Mouse (Mus musculus) heart, postnatal 0 days (tissue): Measurements from ENCODE around the gene Lysmd4. TPM values are rescaled to one million over a fixed set of nuclear protein-coding genes. Genes with fewer than 3 reads are reported as not detected.

Experiments used
- ATAC-seq: fragments of 200-750 bp; cut with Nextera tagmentation; 2 replicates; pipeline ENCODE4 v1.8.0; 2017; ENCODE audit warnings: low read depth, moderate number of reproducible peaks, moderate library complexity; ENCODE audit not compliant: insufficient read depth
- DNase-seq: peaks from one replicate; pipeline ENCODE4 v3.0.0-alpha.2; 2016; ENCODE audit warnings: low spot score
- H3K27ac ChIP-seq: fragments of 300-500 bp; sonication (generic); 2 replicates; pipeline ENCODE4 v1.5.1; 2014; ENCODE audit warnings: low read depth, mild to moderate bottlenecking
- H3K27me3 ChIP-seq: fragments of 300-500 bp; sonication (generic); 2 replicates; pipeline ENCODE4 v1.6.1; 2014; ENCODE audit warnings: low read length, mixed read lengths; ENCODE audit not compliant: control insufficient read depth, insufficient read depth
- H3K36me3 ChIP-seq: fragments of 300-500 bp; sonication (generic); replicated peaks from 2 replicates; pipeline ENCODE4 v1.6.1; 2014; ENCODE audit warnings: low read length, mixed read lengths; ENCODE audit not compliant: control insufficient read depth, insufficient read depth
- H3K4me1 ChIP-seq: fragments of 300-500 bp; sonication (generic); 2 replicates; pipeline ENCODE4 v1.6.1; 2014; ENCODE audit warnings: antibody characterized with exemption; ENCODE audit not compliant: control insufficient read depth, insufficient read depth
- H3K4me2 ChIP-seq: fragments of 300-500 bp; sonication (generic); 2 replicates; pipeline ENCODE4 v1.6.1; 2014; ENCODE audit warnings: low read depth, mild to moderate bottlenecking, low read length, moderate library complexity
- H3K4me3 ChIP-seq: fragments of 300-500 bp; sonication (generic); 2 replicates; pipeline ENCODE4 v1.5.1; 2014; ENCODE audit warnings: low read depth, low read length
- H3K9ac ChIP-seq: fragments of 300-500 bp; sonication (generic); replicated peaks from 2 replicates; pipeline ENCODE4 v1.6.1; 2014; ENCODE audit warnings: low read depth, low read length, mixed read lengths
- H3K9me3 ChIP-seq: fragments of 300-500 bp; sonication (generic); replicated peaks from 2 replicates; pipeline ENCODE4 v1.6.1; 2016; ENCODE audit warnings: low read length; ENCODE audit not compliant: control insufficient read depth
- CTCF ChIP-seq: IDR thresholded peaks from 2 replicates; pipeline ENCODE4 v1.5.1; 2016; ENCODE audit warnings: antibody characterized with exemption, control low read depth, low read depth
- EP300 ChIP-seq: IDR thresholded peaks from 2 replicates; pipeline ENCODE4 v1.6.1; 2016; ENCODE audit warnings: antibody characterized with exemption, low read depth
- WGBS: fragments of 180-500 bp; shearing (Covaris S2); extraction: QIAGEN DNeasy Blood & Tissue Kit; methylation state at CpG from one replicate; pipeline ENCODE4 v1.1.7; 2014; 5-methylcytosine and 5-hydroxymethylcytosine counted together
- polyA plus RNA-seq: library from polyadenylated mRNA; unstranded; fragments of >200 nt; fragmentation: Nextera tagmentation; extraction: Ambion mirVana; gene quantifications from 2 replicates; pipeline ENCODE4 v1.2.1, GENCODE M21; 2015
- total RNA-seq: library from RNA; depleted of rRNA; stranded (reverse); fragments of >200 nt; gene quantifications from 2 replicates; pipeline ENCODE4 v1.2.3, GENCODE M21; 2014; ENCODE audit warnings: low replicate concordance

Lysmd4 gene
- total and polyA plus RNA-seq, 2 experiments from 2014 or later, result 15.0 to 15.9 TPM

- TF ChIP-seq EP300 (no peak; the same call in 1 of the 2 replicates), CTCF (no peak)
- Histone ChIP-seq H3K4me1 (peaks cover 47% of the 10 kb centered on the region), H3K9ac (peak overlapping the region; percentile 35), H3K4me3 (no peak overlapping the region), H3K4me2 (peak overlapping the region; percentile 25; the same call in 1 of the 2 replicates), H3K27ac (peak overlapping the region; percentile 96), H3K27me3 (no peaks in the 10 kb centered on the region), H3K9me3 (no peaks in the 10 kb centered on the region), H3K36me3 (peaks cover 48% of the 10 kb centered on the region)
- WGBS, result 33% methylated on average over 3 of the region's 3 CpGs
- peak; percentile 58 for ATAC-seq
- DNase-seq, result peak; percentile 46
Measured at GRCm38 (mm10) chr7:67230640-67231140, 8.3 kb downstream of the Lysmd4 start.

- no peak overlapping the region for H3K9ac ChIP-seq
- no peaks in the 10 kb centered on the region for H3K27me3 ChIP-seq
- no peak overlapping the region for H3K4me3 ChIP-seq
- peaks cover 46% of the 10 kb centered on the region for H3K36me3 ChIP-seq
- peaks cover 51% of the 10 kb centered on the region for H3K4me1 ChIP-seq
- DNase-seq (no peak), ATAC-seq (no peak)
- 78% methylated on average over 14 of the region's 14 CpGs for WGBS
- no peak overlapping the region for H3K4me2 ChIP-seq
- no peak for TF ChIP-seq CTCF
- no peak for TF ChIP-seq EP300
- H3K9me3 ChIP-seq, result no peaks in the 10 kb centered on the region
- H3K27ac ChIP-seq, result peak overlapping the region; percentile 46
Measured at GRCm38 (mm10) chr7:67232504-67232903, 10.2 kb downstream of the Lysmd4 start.

- peaks cover 64% of the 10 kb centered on the region for H3K36me3 ChIP-seq
- no peak overlapping the region for H3K9ac ChIP-seq
- TF ChIP-seq CTCF (peak; percentile 38), EP300 (no peak)
- ATAC-seq (peak; percentile 65), DNase-seq (peak; percentile 74)
- peak overlapping the region; percentile 56 for H3K27ac ChIP-seq
- no peaks in the 10 kb centered on the region for H3K9me3 ChIP-seq
- H3K4me1 ChIP-seq, result peaks cover 46% of the 10 kb centered on the region
- no peaks in the 10 kb centered on the region for H3K27me3 ChIP-seq
- 21% methylated on average over 8 of the region's 8 CpGs for WGBS
- H3K4me3 ChIP-seq, result no peak overlapping the region
- no peak overlapping the region for H3K4me2 ChIP-seq
Measured at GRCm38 (mm10) chr7:67234797-67235196, 12.5 kb downstream of the Lysmd4 start.

DNA sequence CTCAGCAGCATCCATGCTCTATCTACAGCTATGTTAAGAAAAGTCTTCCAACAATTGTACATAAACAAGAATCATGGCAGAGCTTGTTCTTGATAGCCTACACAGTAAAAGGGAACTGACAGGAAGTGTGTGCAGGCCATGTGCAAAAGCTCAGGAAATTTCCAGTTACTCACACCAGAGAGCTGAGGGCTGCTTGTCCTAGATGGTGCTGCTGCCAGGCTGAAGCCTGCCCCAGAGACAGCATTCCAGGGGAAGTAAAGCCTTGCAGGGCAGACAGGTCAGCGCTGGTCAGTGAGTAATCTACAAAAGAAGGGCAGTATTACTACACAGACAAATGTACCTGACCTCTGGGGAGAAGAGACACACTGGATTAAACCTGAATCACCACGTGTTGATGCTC lies 14.0 kb downstream of the Lysmd4 start:
- WGBS, result 77% methylated on average over 2 of the region's 2 CpGs
- ATAC-seq, result no peak
- peaks cover 68% of the 10 kb centered on the region for H3K36me3 ChIP-seq
- TF ChIP-seq EP300, result no peak
- TF ChIP-seq CTCF, result no peak
- no peaks in the 10 kb centered on the region for H3K9me3 ChIP-seq
- peaks cover 39% of the 10 kb centered on the region for H3K4me1 ChIP-seq
- H3K4me2 ChIP-seq, result no peak overlapping the region
- no peak overlapping the region for H3K4me3 ChIP-seq
- no peak overlapping the region for H3K9ac ChIP-seq
- H3K27me3 ChIP-seq, result no peaks in the 10 kb centered on the region
- 0 out of 2 replicates have a peak overlapping the region, but pooled peaks have one; percentile 22 for H3K27ac ChIP-seq
- DNase-seq, result no peak

DNA sequence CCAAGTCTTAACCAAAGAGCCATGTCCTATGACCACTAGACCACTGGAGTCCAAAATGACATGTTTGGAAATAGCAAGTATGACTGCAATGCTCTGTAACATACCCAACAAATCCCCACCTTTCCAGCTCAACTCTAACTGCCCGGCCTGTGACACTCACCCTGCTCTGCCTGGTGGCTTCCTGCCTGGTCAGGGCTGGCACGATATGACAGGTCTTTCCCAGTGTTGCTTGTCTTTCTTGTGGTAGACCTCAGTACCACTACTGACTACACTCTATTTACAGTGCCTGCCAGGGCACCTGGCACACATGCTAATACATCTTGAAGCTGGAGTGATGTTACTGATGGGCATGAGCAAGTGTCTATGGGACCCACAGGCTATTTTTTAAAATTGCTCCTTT lies 15.4 kb downstream of the Lysmd4 start:
- DNase-seq (no peak), ATAC-seq (no peak)
- Histone ChIP-seq H3K4me3 (no peak overlapping the region), H3K36me3 (peaks cover 56% of the 10 kb centered on the region), H3K4me2 (no peak overlapping the region), H3K9ac (no peak overlapping the region), H3K4me1 (peaks cover 34% of the 10 kb centered on the region), H3K27ac (peak overlapping the region; percentile 30; the same call in 1 of the 2 replicates), H3K27me3 (no peaks in the 10 kb centered on the region), H3K9me3 (no peaks in the 10 kb centered on the region)
- 63% methylated on average over 2 of the region's 2 CpGs for WGBS
- TF ChIP-seq CTCF, result no peak
- TF ChIP-seq EP300, result no peak

GRCm38 (mm10) chr7:67241969-67242368 lies 19.6 kb downstream of the Lysmd4 start:
- no peaks in the 10 kb centered on the region for H3K27me3 ChIP-seq
- H3K36me3 ChIP-seq, result peaks cover 39% of the 10 kb centered on the region
- no peaks in the 10 kb centered on the region for H3K9me3 ChIP-seq
- DNase-seq (no peak), ATAC-seq (no peak)
- H3K4me2 ChIP-seq, result no peak overlapping the region
- no peak overlapping the region for H3K9ac ChIP-seq
- WGBS, result 24% methylated on average over 3 of the region's 3 CpGs
- TF ChIP-seq EP300, result no peak
- no peak for TF ChIP-seq CTCF
- H3K4me3 ChIP-seq, result no peak overlapping the region
- H3K4me1 ChIP-seq, result peaks cover 24% of the 10 kb centered on the region; the same call in 1 of the 2 replicates
- H3K27ac ChIP-seq, result peak overlapping the region; percentile 51
